Mouse (Mus musculus) thymus, postnatal 0 days (tissue): ENCODE measurements around the gene Frs3. TPM values are rescaled to one million over a fixed set of nuclear protein-coding genes. Genes with fewer than 3 reads are reported as not detected.

Experiments used
- polyA plus RNA-seq: library from polyadenylated mRNA; unstranded; fragments of >200 nt; fragmentation: Nextera tagmentation; extraction: Ambion mirVana; gene quantifications from 2 replicates; pipeline ENCODE4 v1.2.1, GENCODE M21; 2015

Gene Frs3
- polyA plus RNA-seq, 1 experiment from 2014 or later, result 1.3 TPM

Other genes with a start within 250 kb of the Frs3 start
- 28.0 and 30.8 TPM in 2 replicates for gene Taf8, start 186.7 kb upstream of the Frs3 start, polyA plus RNA-seq
- 1,113 and 1,146 TPM in 2 replicates for gene Ccnd3, start 184.0 kb upstream of the Frs3 start, polyA plus RNA-seq
- 21.3 and 22.4 TPM in 2 replicates for gene Bysl, start 77.5 kb upstream of the Frs3 start, polyA plus RNA-seq
- gene Med20, start 77.4 kb upstream of the Frs3 start, polyA plus RNA-seq, result 46.9 and 50.1 TPM in 2 replicates
- 1.8 TPM in 2 replicates for gene Gm20517, start 77.4 kb upstream of the Frs3 start, polyA plus RNA-seq
- 3.9 and 4.6 TPM in 2 replicates for gene Usp49, start 58.3 kb upstream of the Frs3 start, polyA plus RNA-seq
- gene Tomm6, start 644 bp upstream of the Frs3 start, polyA plus RNA-seq, result 431 and 452 TPM in 2 replicates
- gene Gm21981, start 5.4 kb downstream of the Frs3 start, polyA plus RNA-seq, result 0.12 and 0.18 TPM in 2 replicates
- gene Prickle4, start 5.7 kb downstream of the Frs3 start, polyA plus RNA-seq, result 0.81 and 1.2 TPM in 2 replicates
- 2.4 and 2.5 TPM in 2 replicates for gene Pgc, start 37.8 kb downstream of the Frs3 start, polyA plus RNA-seq
- 4.7 and 5.5 TPM in 2 replicates for gene Tfeb, start 48.0 kb downstream of the Frs3 start, polyA plus RNA-seq
- gene Mdfi, start 145.7 kb downstream of the Frs3 start, polyA plus RNA-seq, result 3.5 and 3.7 TPM in 2 replicates
- gene Foxp4, start 235.6 kb downstream of the Frs3 start, polyA plus RNA-seq, result 18.0 TPM in 2 replicates